Mouse (Mus musculus): ENCODE results near the gene Atf6.

Atf6 gene

GRCm38 (mm10) chr1:170709034-170709433 is 158.5 kb downstream of the Atf6 start:
- DNase-seq (ENCODE audit: extremely low read depth, low read depth), result no peak

DNA sequence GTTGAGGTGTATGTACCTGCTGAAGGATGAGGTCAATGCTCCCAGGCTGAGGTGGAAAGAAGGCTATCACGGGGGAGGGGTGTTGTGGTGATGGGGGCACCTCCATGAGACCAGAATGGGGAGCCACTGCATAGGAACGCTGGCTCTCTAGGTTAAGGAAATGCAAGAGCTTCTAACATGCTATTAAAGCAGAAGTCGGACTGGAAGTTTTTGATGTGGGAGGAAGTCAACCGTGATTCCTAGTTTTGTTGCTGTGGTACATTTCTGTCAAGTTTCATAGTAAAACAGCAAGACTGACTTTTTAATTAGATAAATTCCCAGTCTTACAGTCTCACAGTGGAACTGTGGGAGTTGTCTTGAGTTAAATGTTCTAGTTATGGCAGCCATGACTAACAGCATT is 161.5 kb downstream of the Atf6 start:
- no peak for DNase-seq (ENCODE audit: extremely low read depth, low read depth)

GRCm38 (mm10) chr1:170704911-170705594 is 162.5 kb downstream of the Atf6 start:
- no peak for DNase-seq (ENCODE audit: extremely low read depth, low read depth)

- DNase-seq (ENCODE audit: extremely low read depth, low read depth), result no peak
Observed at GRCm38 (mm10) chr1:170704103-170704502, 163.5 kb downstream of the Atf6 start.

DNA sequence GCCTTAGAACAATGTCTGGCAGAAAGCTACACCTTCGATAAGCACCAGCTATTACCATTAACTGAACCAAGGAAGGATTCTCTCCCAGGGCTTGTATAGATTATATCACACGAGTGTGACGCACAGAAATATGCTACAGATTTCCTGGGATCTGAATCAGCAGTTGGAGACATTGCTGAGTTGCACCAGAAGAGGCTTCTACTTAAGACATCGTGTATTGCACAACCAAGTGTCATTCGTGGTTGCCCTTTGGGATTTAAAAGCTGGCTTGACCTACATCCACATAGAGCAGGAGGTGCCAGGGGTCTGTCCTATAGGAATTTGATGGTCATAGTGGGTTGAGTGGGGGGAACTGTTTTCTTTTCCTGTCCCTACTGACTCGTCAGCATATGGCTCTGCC is 164.6 kb downstream of the Atf6 start:
- DNase-seq (ENCODE audit: extremely low read depth, low read depth), result no peak

- peak; percentile 9 for DNase-seq (ENCODE audit: extremely low read depth, low read depth)
Observed at GRCm38 (mm10) chr1:170702263-170702662, 165.3 kb downstream of the Atf6 start.

DNA sequence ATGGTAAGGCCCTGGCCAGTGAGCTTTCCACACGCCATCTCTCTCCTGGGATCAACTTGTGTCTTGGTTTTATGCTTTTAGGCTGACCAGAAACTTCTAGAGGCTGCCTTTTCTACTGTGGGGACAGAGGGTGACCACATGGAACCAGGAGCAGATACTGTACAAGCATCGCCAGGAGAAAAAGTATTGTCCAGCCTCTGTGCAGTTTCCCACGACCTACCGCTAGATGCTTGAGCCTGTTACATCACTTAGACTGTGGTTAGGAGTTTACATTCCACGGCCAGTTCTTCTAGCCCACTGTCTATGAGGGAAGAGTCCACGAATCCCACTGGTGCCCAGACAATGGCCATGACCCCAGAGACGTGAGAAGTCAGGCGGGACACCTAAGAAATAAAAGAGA is 166.0 kb downstream of the Atf6 start:
- no peak for DNase-seq (ENCODE audit: extremely low read depth, low read depth)

DNA sequence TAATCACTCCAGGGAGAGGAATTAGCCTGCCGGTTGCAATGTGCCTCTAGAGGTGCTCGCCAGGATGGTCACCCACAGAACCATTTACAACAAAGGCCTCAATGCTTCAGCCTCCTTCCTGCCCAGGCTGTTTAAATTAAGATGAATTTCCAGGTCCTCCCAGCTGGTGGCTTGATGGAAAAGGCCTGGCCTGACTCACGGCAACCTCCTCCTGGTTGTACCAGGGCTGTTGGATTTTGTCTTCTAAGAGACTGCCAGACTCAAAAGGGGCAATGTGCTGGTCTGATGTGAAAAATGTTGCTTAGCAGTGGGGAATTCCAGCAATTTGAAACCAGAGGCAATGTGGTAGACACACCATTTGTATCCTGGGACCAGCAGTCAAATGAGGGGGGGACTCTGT is 166.4 kb downstream of the Atf6 start:
- DNase-seq (ENCODE audit: extremely low read depth, low read depth), result no peak

GRCm38 (mm10) chr1:170700496-170701027 is 167.0 kb downstream of the Atf6 start:
- no peak for DNase-seq (ENCODE audit: extremely low read depth, low read depth)

- no peak for DNase-seq (ENCODE audit: extremely low read depth, low read depth)
Observed at GRCm38 (mm10) chr1:170699553-170699952, 168.0 kb downstream of the Atf6 start.

GRCm38 (mm10) chr1:170698771-170699170 is 168.8 kb downstream of the Atf6 start:
- DNase-seq (ENCODE audit: extremely low read depth, low read depth), result no peak

DNA sequence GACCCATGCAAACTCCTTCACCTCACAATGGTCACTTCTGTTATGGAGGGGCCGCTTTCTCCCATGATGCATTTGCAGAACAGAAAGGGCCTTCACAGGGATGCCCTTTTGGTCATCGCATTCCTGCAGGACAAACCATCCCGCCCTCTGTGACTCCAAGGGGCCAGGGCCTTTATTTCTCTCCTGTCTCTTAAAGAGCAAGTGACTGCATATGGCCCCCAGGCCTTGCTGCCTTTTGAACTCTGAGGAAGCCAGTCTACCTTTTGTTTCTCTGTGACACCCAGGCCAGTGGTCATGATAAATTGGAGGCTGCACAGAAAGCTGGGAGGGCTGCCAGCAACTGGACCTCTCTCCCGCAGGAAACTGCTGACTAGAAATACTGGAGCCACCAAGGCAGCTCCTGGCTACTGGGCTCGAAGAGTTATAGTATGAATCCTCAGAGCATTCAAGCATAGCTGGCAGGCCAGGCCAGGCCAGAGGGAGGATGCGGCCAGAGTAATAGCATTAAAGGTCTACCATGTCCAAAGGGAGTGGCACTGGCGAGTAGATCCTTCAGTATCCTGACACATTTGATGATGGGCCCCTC is 169.7 kb downstream of the Atf6 start:
- DNase-seq (ENCODE audit: extremely low read depth, low read depth), result no peak

DNA sequence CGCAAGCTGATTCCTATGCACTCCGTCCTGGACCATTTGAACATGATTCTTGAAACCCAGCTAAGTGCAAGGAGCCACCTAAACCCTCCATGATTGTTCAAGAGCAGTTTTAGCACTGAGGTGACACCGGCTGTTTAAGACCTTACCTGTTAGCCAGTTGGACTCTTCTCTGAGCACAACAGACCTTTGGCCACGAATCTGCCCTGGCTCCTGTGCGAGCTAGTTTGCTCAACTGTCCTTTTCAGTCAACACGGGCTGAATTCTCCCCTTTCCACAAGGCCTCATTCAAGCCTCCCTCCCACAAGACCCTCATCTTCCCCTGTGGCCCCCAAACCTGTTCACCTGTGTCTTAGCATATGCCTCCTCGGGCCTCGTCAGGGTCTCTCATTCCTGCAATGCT is 170.6 kb downstream of the Atf6 start:
- no peak for DNase-seq (ENCODE audit: extremely low read depth, low read depth)

DNA sequence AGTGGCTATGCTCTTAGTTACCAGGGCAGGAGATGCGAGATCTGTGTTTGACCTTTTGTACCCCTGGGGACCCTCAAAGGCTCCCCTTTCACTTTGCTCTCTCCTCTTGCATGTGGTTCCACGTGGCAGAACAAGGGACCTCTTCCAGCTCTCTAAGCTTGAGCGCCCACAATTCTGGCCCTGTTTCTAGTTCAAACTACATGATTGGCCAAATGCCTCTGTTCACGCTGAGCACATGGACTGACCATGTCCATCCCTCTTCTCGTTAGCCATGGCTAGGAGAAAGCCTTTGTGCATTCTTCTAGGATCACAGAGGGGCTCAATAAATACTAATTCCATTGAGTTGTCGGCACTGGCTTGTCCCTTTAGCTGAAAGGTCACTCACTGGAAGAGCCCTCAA is 172.2 kb downstream of the Atf6 start:
- DNase-seq (ENCODE audit: extremely low read depth, low read depth), result no peak

GRCm38 (mm10) chr1:170694821-170695291 is 172.7 kb downstream of the Atf6 start:
- DNase-seq (ENCODE audit: extremely low read depth, low read depth), result no peak

- DNase-seq (ENCODE audit: extremely low read depth, low read depth), result no peak
Observed at GRCm38 (mm10) chr1:170691301-170691700, 176.3 kb downstream of the Atf6 start.

DNA sequence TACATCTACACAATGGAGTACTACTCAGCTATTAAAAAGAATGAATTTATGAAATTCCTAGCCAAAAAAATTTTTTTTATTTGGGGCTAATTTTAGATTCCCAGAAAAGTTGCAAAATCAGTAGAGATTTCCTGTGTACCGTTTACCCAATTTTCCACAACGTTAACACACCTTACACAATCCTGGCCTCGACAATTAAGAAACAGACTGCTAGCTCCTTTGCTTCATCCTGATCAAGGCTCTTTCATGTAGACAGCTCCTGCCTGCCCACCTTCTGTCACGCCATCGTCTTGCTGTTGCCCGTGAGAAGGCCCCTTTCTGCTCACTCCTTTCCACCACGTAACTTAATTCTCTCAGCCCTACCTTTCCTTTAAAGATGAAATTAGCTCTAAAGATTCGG is 177.8 kb downstream of the Atf6 start:
- no peak for DNase-seq (ENCODE audit: extremely low read depth, low read depth)

DNA sequence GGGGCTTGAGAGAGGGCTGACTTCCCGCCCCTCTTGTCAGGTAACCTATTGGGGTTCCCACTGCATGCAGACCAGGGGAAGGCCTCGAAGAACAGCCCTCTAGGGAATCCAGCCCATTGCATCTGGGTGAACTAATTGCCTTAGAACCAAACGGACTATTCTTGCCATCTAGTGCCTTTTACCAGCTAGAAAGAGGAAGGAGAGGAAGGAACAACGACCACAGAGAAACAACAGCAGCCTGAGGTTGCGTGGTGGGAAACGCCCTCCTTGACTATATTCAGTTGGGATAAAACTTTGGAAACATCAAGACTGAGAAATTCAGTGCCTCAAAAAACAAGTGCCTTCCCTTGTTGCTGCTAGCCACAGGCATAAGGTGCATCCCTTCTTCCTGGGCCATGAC is 183.7 kb downstream of the Atf6 start:
- DNase-seq (ENCODE audit: extremely low read depth, low read depth), result peak; percentile 5

- no peak for DNase-seq (ENCODE audit: extremely low read depth, low read depth)
Observed at GRCm38 (mm10) chr1:170679624-170680023, 187.9 kb downstream of the Atf6 start.

DNA sequence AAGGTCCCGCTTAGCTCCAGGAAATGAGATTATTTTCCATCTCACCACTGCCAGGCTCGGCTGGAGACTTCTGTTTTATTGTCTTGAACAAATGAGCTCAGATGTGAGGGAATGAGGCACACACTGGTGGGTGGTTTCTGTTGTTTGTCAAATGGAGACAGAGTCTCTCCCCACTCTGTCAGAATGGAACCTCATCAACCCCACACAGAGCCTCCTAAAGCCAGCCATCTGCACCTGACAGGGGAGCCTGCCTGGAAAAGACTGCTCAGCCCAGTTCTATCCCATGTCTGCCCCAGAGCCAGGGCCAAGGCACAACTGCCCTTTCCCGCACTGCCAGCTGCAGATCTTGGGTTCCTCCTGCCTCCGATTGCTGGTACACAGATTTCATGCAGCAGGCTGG is 188.7 kb downstream of the Atf6 start:
- DNase-seq (ENCODE audit: extremely low read depth, low read depth), result no peak

DNA sequence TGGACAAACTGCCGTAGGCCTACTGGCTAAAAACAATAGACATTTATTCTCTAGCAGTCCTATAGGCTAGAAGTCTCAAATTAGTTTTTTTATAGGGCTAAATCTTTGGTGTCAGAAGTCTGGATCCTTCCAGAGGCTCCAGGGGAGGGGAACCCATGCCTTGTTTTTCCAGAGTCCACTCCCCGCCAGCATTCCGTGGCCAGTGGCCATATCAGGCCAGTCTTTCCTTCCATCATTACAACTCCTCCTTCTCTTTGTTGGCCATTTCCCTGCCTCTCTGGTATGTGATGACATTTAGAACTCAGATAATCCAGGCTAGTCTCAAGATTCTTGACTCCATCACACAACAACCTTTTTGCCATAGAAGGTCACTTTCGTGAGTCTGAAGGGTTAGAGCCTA is 189.9 kb downstream of the Atf6 start:
- DNase-seq (ENCODE audit: extremely low read depth, low read depth), result no peak

GRCm38 (mm10) chr1:170674184-170674775 is 193.3 kb downstream of the Atf6 start:
- no peak for DNase-seq (ENCODE audit: extremely low read depth, low read depth)

GRCm38 (mm10) chr1:170665200-170665599 is 202.4 kb downstream of the Atf6 start:
- DNase-seq (ENCODE audit: extremely low read depth, low read depth), result no peak
